Mouse (Mus musculus) kidney, embryonic 14.5 days (tissue): ENCODE data around the gene Drd4. TPM values are rescaled to one million over a fixed set of nuclear protein-coding genes. Genes with fewer than 3 reads are reported as not detected.

Experiments
- ATAC-seq: fragments of 200-750 bp; cut with Nextera tagmentation; 2 replicates; pipeline ENCODE4 v1.8.0; 2017; ENCODE audit warnings: moderate number of reproducible peaks, mild to moderate bottlenecking, moderate TSS enrichment, moderate library complexity; ENCODE audit not compliant: low FRiP score, low TSS enrichment
- H3K27ac ChIP-seq: fragments of 300-500 bp; sonication (generic); 2 replicates; pipeline ENCODE4 v1.5.1; 2014; ENCODE audit warnings: low read depth, mild to moderate bottlenecking, low read length, moderate library complexity, mixed read lengths
- H3K27me3 ChIP-seq: fragments of 300-500 bp; sonication (generic); 2 replicates; pipeline ENCODE4 v1.6.1; 2014; ENCODE audit warnings: mild to moderate bottlenecking, low read length; ENCODE audit not compliant: control insufficient read depth, insufficient read depth
- H3K36me3 ChIP-seq: fragments of 300-500 bp; sonication (generic); 2 replicates; pipeline ENCODE4 v1.6.1; 2014; ENCODE audit warnings: low read length, mixed read lengths; ENCODE audit not compliant: control insufficient read depth, insufficient read depth
- H3K4me1 ChIP-seq: fragments of 300-500 bp; sonication (generic); 2 replicates; pipeline ENCODE4 v1.6.1; 2014; ENCODE audit warnings: low read length, mixed read lengths; ENCODE audit not compliant: control insufficient read depth, insufficient read depth
- H3K4me2 ChIP-seq: fragments of 300-500 bp; sonication (generic); replicated peaks from 2 replicates; pipeline ENCODE4 v1.6.1; 2014; ENCODE audit warnings: low read depth, mild to moderate bottlenecking, low read length
- H3K4me3 ChIP-seq: fragments of 300-500 bp; sonication (generic); 2 replicates; pipeline ENCODE4 v1.5.1; 2014; ENCODE audit warnings: mild to moderate bottlenecking, low read length
- H3K9ac ChIP-seq: fragments of 300-500 bp; sonication (generic); 2 replicates; pipeline ENCODE4 v1.6.1; 2014; ENCODE audit warnings: low read depth, mild to moderate bottlenecking, low read length, moderate library complexity
- H3K9me3 ChIP-seq: fragments of 300-500 bp; sonication (generic); 2 replicates; pipeline ENCODE4 v1.6.1; 2016; ENCODE audit warnings: low read length; ENCODE audit not compliant: control insufficient read depth
- WGBS: fragments of 180-500 bp; shearing (Covaris S2); extraction: QIAGEN DNeasy Blood & Tissue Kit; methylation state at CpG from one replicate; pipeline ENCODE4 v1.1.7; 2014; 5-methylcytosine and 5-hydroxymethylcytosine counted together
- polyA plus RNA-seq: library from polyadenylated mRNA; unstranded; fragments of >200 nt; fragmentation: Nextera tagmentation; extraction: Ambion mirVana; gene quantifications from 2 replicates; pipeline ENCODE4 v1.2.1, GENCODE M21; 2014

Drd4 gene
- polyA plus RNA-seq, 1 experiment from 2014 or later = 1.4 TPM

DNA sequence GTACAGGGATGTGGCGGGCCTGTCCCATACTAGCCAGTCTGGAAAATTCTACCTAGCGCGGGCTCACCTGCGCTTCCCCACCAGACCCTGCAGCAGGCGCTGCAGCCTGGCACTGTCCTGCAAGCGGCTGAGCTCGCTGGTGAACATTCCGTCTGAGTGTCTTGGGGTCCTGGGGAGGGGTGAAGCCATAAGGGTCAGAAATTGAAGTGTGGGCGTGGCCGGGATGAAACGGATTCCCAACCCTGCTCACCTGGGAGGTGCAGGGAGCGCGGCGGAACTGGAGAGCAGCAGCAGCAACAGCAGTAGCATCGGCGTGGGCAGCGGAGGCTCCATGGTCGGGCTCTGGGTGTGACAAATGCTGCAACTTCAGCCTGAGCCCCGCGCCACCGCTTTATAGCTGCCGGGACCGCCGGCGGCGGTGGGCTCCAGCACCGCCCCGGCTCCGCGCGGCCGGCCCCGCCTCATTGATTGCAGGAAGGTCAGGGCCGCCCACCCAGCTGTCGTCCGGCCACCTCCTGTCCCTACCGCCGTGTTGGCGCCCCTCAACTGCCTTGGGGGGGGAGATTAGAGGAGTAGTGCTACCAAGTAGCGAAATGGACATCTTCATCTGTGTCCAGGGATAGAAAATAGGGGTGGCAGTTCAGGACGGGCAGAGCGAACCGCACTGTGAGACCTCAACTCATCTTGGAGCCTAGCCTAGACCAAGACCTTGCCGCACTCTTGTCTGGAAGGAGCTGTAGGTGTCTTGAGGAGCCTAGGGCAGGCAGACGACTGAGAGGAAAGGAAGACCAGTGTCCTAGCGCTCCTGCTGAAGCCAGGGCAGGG is 12.8 kb upstream of the Drd4 start, which contains the start of gene Sct:
Sct (minus strand) TSS at position 368 of the 825 bp plus-strand sequence.
- H3K9me3 ChIP-seq = no peaks in the 10 kb centered on the region
- H3K9ac ChIP-seq = peak within 1 kb of the TSS; percentile 56
- H3K4me1 ChIP-seq = peaks cover 4% of the 10 kb centered on the region; the same call in 1 of the 2 replicates
- no peaks in the 10 kb centered on the region for H3K36me3 ChIP-seq
- peak within 1 kb of the TSS; percentile 88 for H3K4me2 ChIP-seq
- H3K27ac ChIP-seq = no peak within 1 kb of the TSS
- no peaks in the 10 kb centered on the region for H3K27me3 ChIP-seq
- 2% methylated on average over 46 of the region's 46 CpGs for WGBS
- peak within 1 kb of the TSS; percentile 44 for H3K4me3 ChIP-seq
- ATAC-seq = peak; percentile 47

DNA sequence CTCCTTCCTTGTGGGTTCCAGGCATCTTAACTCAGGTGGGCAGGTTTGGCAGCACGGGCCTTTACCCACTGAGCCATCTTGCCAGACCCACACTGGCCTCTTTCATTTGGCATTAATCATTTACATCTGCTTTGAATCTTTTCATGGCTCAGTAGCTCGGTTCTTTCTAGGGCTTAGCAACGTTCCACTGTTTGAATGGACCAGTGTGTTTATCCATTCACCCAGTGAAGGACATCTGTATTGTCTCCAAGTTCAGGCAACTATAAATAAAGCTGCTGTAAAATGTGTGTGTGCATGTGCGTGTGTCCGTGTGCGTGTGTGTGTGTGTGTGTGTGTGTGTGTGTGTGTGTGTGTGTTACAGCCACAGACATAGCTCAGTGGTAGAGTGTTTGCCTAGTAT is 10.4 kb upstream of the Drd4 start:
- no peaks in the 10 kb centered on the region for H3K27me3 ChIP-seq
- peaks cover 4% of the 10 kb centered on the region; the same call in 1 of the 2 replicates for H3K4me1 ChIP-seq
- H3K27ac ChIP-seq = peak overlapping the region; percentile 10; the same call in 1 of the 2 replicates
- H3K9me3 ChIP-seq = no peaks in the 10 kb centered on the region
- H3K36me3 ChIP-seq = no peaks in the 10 kb centered on the region
- no peak overlapping the region for H3K9ac ChIP-seq
- peak; percentile 37; the same call in 1 of the 2 replicates for ATAC-seq
- WGBS = 58% methylated on average over 6 of the region's 6 CpGs
- no peak overlapping the region for H3K4me2 ChIP-seq
- H3K4me3 ChIP-seq = no peak overlapping the region

DNA sequence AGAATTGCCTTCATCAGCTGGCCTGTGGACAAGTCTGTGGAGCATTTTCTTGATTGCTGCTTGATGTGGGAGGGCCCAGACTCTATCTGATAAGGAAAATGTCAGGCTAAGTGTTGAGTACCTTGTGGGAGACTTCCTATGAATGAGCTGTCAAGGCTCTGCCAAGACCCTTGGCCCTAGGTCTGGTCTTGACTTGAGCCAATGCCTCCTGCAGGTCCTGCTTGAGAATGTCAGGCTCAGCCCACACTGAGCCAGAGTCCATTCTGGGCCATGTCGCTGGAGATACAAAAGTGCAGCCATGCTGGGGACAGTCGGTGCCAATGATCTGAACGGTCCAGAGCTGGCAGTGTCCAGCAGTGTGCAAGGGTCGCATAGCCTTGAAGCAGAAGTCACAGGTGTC is 9.1 kb upstream of the Drd4 start:
- Histone ChIP-seq H3K36me3 (no peaks in the 10 kb centered on the region), H3K4me2 (no peak overlapping the region), H3K9me3 (no peaks in the 10 kb centered on the region), H3K4me1 (peaks cover 2% of the 10 kb centered on the region; the same call in 1 of the 2 replicates), H3K9ac (no peak overlapping the region), H3K4me3 (no peak overlapping the region), H3K27me3 (no peaks in the 10 kb centered on the region), H3K27ac (no peak overlapping the region)
- WGBS = 82% methylated on average over 4 of the region's 4 CpGs
- ATAC-seq = no peak

DNA sequence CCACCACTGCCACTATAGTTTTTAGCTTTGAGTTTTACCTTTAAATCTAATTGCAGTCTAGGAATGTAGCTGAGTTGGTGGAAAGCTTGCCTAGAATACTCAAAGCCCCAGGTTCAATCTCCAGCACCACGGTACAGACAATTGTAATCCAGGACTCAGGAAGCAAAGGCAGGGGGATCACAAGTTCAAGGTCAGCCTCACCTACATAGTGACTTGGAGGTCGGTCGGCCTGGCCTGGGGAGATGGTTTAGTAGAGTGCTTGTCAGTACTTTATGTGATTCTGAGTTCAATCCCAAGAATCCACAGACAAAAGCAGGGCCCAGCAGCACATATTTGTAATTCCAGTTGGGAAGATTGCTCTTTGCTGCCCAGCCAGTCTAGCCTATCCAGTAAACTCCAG is 3.8 kb upstream of the Drd4 start:
- H3K9me3 ChIP-seq = no peaks in the 10 kb centered on the region
- no peak overlapping the region for H3K27ac ChIP-seq
- no peaks in the 10 kb centered on the region for H3K36me3 ChIP-seq
- H3K4me3 ChIP-seq = no peak overlapping the region
- 86% methylated on average over 3 of the region's 3 CpGs for WGBS
- H3K4me1 ChIP-seq = no peaks in the 10 kb centered on the region
- H3K27me3 ChIP-seq = peaks cover 13% of the 10 kb centered on the region
- H3K9ac ChIP-seq = no peak overlapping the region
- ATAC-seq = no peak
- no peak overlapping the region for H3K4me2 ChIP-seq

DNA sequence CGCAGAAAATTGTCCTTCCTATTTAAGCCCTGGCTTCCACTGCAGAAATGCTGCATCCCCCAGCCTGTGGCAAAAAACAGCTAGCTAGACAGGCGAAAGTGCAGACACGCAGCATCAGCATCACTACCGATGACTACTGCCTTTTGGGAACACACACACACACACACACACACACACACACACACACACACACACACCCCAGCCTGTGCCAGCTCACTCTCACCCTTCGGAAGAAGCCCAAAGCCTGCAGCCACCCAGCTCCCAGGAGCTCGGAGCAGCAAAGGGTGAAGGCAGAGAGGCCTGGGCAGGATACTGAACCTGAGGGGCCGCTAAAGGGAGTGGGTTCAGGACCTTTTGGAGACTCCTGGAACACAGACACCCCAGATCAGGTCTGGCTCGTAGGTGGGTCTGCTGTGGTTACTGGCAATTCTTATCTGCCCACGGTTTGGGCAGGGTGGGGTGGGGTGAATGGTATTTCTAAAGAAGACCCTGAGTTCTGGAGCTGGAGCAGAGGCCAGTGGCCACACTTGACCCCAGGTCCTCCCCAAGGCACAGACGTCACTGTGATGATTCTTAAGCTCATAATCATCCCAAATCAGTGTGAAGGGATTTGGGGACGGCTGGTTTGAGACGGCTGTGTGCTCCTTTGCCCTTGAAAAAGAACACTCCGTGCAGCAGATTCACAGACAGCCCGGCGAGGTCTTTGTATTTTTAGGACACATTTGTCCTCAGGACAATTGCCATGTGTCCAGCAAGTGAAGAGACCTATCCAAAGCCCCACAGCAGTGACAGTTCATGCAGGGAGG is 980 bp downstream of the Drd4 start:
- Histone ChIP-seq H3K9ac (no peak overlapping the region), H3K4me1 (no peaks in the 10 kb centered on the region), H3K36me3 (0 out of 2 replicates have a peak, but pooled peaks cover 4% of the 10 kb centered on the region), H3K27ac (no peak overlapping the region), H3K4me2 (peak overlapping the region; percentile 90), H3K4me3 (peak overlapping the region; percentile 52), H3K27me3 (peaks cover 41% of the 10 kb centered on the region), H3K9me3 (no peaks in the 10 kb centered on the region)
- WGBS = 40% methylated on average over 15 of the region's 15 CpGs
- ATAC-seq = no peak

DNA sequence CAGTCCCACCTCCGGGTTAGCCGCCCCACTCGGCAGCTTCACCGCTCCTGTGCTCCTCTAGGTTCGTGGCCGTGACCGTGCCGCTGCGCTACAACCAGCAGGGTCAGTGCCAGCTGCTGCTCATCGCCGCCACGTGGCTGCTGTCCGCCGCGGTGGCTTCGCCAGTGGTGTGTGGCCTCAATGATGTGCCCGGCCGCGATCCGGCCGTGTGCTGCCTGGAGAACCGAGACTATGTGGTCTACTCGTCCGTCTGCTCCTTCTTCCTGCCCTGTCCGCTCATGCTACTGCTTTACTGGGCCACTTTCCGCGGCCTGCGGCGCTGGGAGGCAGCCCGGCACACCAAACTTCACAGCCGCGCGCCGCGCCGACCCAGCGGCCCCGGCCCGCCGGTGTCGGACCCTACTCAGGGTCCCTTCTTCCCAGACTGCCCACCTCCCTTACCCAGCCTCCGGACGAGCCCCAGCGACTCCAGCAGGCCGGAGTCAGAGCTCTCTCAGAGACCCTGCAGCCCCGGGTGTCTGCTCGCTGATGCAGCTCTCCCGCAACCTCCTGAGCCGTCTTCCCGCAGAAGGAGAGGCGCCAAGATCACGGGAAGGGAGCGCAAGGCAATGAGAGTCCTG is 2.2 kb downstream of the Drd4 start:
- Histone ChIP-seq H3K4me2 (peak overlapping the region; percentile 76), H3K9ac (peak overlapping the region; percentile 57), H3K4me3 (peak overlapping the region; percentile 39), H3K27me3 (peaks cover 41% of the 10 kb centered on the region), H3K27ac (no peak overlapping the region), H3K36me3 (peaks cover 9% of the 10 kb centered on the region), H3K4me1 (no peaks in the 10 kb centered on the region), H3K9me3 (no peaks in the 10 kb centered on the region)
- peak; percentile 26; the same call in 1 of the 2 replicates for ATAC-seq
- WGBS = under 1% methylated on average over 52 of the region's 53 CpGs

DNA sequence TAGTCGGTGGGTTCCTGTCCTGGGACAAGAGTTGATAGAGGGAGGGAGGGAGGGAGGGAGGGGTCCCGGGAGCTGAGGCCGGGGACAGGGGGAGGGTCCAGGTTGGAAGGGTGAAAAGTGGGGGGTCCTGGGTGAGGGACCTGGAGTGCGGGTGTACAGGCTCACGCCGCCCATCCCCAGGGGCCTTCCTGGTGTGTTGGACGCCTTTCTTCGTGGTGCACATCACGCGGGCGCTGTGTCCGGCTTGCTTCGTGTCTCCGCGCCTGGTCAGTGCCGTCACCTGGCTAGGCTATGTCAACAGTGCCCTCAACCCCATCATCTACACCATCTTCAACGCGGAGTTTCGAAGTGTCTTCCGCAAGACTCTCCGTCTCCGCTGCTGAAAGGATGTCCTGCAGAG is 2.7 kb downstream of the Drd4 start:
- 0 out of 2 replicates have a peak, but pooled peaks have one; percentile 3 for ATAC-seq
- H3K4me2 ChIP-seq = peak overlapping the region; percentile 76
- no peak overlapping the region for H3K27ac ChIP-seq
- 7% methylated on average over 22 of the region's 22 CpGs for WGBS
- H3K4me1 ChIP-seq = no peaks in the 10 kb centered on the region
- H3K27me3 ChIP-seq = peaks cover 41% of the 10 kb centered on the region
- peak overlapping the region; percentile 57; the same call in 1 of the 2 replicates for H3K9ac ChIP-seq
- peak overlapping the region; percentile 39 for H3K4me3 ChIP-seq
- no peaks in the 10 kb centered on the region for H3K9me3 ChIP-seq
- peaks cover 14% of the 10 kb centered on the region for H3K36me3 ChIP-seq

DNA sequence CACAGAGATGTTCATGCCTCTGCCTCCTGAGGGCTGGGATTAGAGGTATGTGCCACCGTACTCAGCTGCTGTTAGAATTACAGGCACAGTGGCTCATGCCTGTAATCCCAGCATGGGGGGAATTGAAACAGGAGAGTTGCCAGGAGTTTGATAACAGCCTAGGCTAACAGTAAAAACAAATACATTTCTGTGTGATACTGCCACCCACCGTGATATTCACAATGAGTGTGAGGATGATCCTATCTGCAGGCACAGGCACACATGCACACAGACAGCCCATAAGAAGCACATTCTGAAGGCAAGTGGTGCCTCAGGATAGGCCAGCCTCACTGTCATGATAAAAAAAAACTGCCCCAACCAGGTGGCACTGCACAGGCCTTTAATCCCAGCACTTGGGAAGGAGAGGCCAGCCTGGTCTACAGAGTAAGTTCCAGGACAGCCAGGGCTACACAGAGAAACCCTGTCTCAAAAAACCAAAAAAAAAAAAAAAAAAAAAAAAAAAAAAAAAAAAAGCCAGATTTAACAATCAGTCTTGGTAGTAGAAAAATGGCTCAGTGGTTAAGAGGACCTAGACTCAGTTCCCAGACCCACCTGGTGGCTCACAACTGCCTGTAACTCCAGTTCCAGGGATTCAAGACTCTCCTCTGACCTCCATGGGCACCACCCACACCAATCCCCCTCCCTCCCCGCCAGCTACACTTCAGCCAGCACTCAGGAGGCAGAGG is 6.3 kb downstream of the Drd4 start:
- Histone ChIP-seq H3K27me3 (peaks cover 27% of the 10 kb centered on the region), H3K36me3 (peaks cover 49% of the 10 kb centered on the region), H3K27ac (no peak overlapping the region), H3K9ac (no peak overlapping the region), H3K4me2 (no peak overlapping the region), H3K9me3 (no peaks in the 10 kb centered on the region), H3K4me1 (no peaks in the 10 kb centered on the region), H3K4me3 (no peak overlapping the region)
- no peak for ATAC-seq
- WGBS = 70% methylated on average over 3 of the region's 3 CpGs
